Mouse (Mus musculus) MEL (cell line): ENCODE results near the gene Tead1. TPM values are rescaled to one million over a fixed set of nuclear protein-coding genes. Genes with fewer than 3 reads are reported as not detected.

Experiments
- DNase-seq: peaks from one replicate; pipeline ENCODE4 v3.0.0; 2011; ENCODE audit warnings: low read depth, low spot score
- H3K27ac ChIP-seq: 2 replicates; pipeline ENCODE4 v1.5.1; 2012; ENCODE audit warnings: low read depth, mild to moderate bottlenecking, control low read depth, low read length, moderate library complexity; ENCODE audit not compliant: control insufficient read depth
- H3K27me3 ChIP-seq, 2 experiments: fragments of 150-350 bp in 1 of 2; sonication (generic) in 1 of 2; 2 replicates each; pipeline ENCODE4 v1.6.1; 2012; ENCODE audit warnings: low read length in 2 of 2, mild to moderate bottlenecking in 2 of 2, improper control_type of control experiment in 1 of 2, moderate library complexity in 1 of 2; ENCODE audit not compliant: insufficient read depth in 2 of 2, control insufficient read depth in 1 of 2
- H3K36me3 ChIP-seq, 2 experiments: 2 replicates each; pipeline ENCODE4 v1.6.1; 2012 to 2014; ENCODE audit warnings: low read length in 2 of 2, improper control_type of control experiment in 1 of 2, inconsistent platforms in 1 of 2, mild to moderate bottlenecking in 1 of 2; ENCODE audit not compliant: insufficient read depth in 2 of 2, control insufficient read depth in 1 of 2
- H3K4me1 ChIP-seq, 2 experiments: fragments of 150-350 bp in 1 of 2; sonication (generic) in 1 of 2; 2 replicates each; pipeline ENCODE4 v1.6.1; 2012; ENCODE audit warnings: low read length in 2 of 2, improper control_type of control experiment in 1 of 2, mild to moderate bottlenecking in 1 of 2; ENCODE audit not compliant: insufficient read depth in 2 of 2, control insufficient read depth in 1 of 2
- H3K4me3 ChIP-seq, 2 experiments: fragments of 150-350 bp in 1 of 2; sonication (generic) in 1 of 2; 2 replicates each; pipeline ENCODE4 v1.5.1; 2012; ENCODE audit warnings: low read depth in 2 of 2, low read length in 2 of 2, mild to moderate bottlenecking in 2 of 2, moderate library complexity in 2 of 2, control low read depth in 1 of 2, improper control_type of control experiment in 1 of 2; ENCODE audit not compliant: control insufficient read depth in 1 of 2, insufficient read depth in 1 of 2
- H3K79me2 ChIP-seq: 2 replicates; pipeline ENCODE4 v1.6.1; 2012; ENCODE audit warnings: mild to moderate bottlenecking, low read length, moderate library complexity; ENCODE audit not compliant: control insufficient read depth, poor library complexity, insufficient read depth
- H3K9ac ChIP-seq: 2 replicates; pipeline ENCODE4 v1.6.1; 2012; ENCODE audit warnings: low read depth, mild to moderate bottlenecking, control low read depth, low read length, moderate library complexity; ENCODE audit not compliant: control insufficient read depth, poor library complexity, severe bottlenecking
- H3K9me3 ChIP-seq: fragments of 150-350 bp; sonication (generic); replicated peaks from 2 replicates; pipeline ENCODE4 v1.6.1; 2012; ENCODE audit warnings: mild to moderate bottlenecking, low read length, improper control_type of control experiment, moderate library complexity; ENCODE audit not compliant: insufficient read depth
- BHLHE40 ChIP-seq: IDR thresholded peaks from 2 replicates; pipeline ENCODE4 v1.6.1; 2012; ENCODE audit warnings: low read depth, mild to moderate bottlenecking, inconsistent platforms, low read length, improper control_type of control experiment, borderline replicate concordance
- CTCF ChIP-seq, 3 experiments: IDR thresholded peaks in 2 of 3; conservative IDR thresholded peaks in 1 of 3; 2 replicates each; pipeline ENCODE4 v1.5.1; 2011 to 2012; ENCODE audit warnings: low read length in 3 of 3, low read depth in 2 of 3, mild to moderate bottlenecking in 2 of 3, improper control_type of control experiment in 1 of 3, inconsistent platforms in 1 of 3, mixed read lengths in 1 of 3, moderate library complexity in 1 of 3; ENCODE audit not compliant: control insufficient read depth in 1 of 3, insufficient read depth in 1 of 3, poor library complexity in 1 of 3, severe bottlenecking in 1 of 3
- ELF1 ChIP-seq: IDR thresholded peaks from 2 replicates; pipeline ENCODE4 v1.6.1; 2014; ENCODE audit warnings: low read depth, mild to moderate bottlenecking, inconsistent platforms, low read length, improper control_type of control experiment, moderate library complexity
- EP300 ChIP-seq, 2 experiments: IDR thresholded peaks; 2 replicates each; pipeline ENCODE4 v1.6.1; 2011; ENCODE audit warnings: improper control_type of control experiment in 2 of 2, low read length in 2 of 2, low read depth in 1 of 2, mild to moderate bottlenecking in 1 of 2
- ETS1 ChIP-seq: IDR thresholded peaks from 2 replicates; pipeline ENCODE4 v1.6.1; 2012; ENCODE audit warnings: low read depth, mild to moderate bottlenecking, inconsistent platforms, low read length, improper control_type of control experiment, moderate library complexity
- MAFK ChIP-seq: IDR thresholded peaks from 2 replicates; pipeline ENCODE4 v1.6.1; 2011; ENCODE audit warnings: low read depth, mild to moderate bottlenecking, low read length, improper control_type of control experiment, borderline replicate concordance
- MAX ChIP-seq: IDR thresholded peaks from 2 replicates; pipeline ENCODE4 v1.6.1; 2011; ENCODE audit warnings: low read length, improper control_type of control experiment
- MXI1 ChIP-seq: IDR thresholded peaks from 2 replicates; pipeline ENCODE4 v1.6.1; 2011; ENCODE audit warnings: mild to moderate bottlenecking, low read depth, low read length, improper control_type of control experiment
- MYC ChIP-seq: IDR thresholded peaks from 2 replicates; pipeline ENCODE4 v1.6.1; 2011; ENCODE audit warnings: low read depth, mild to moderate bottlenecking, low read length, improper control_type of control experiment, moderate library complexity
- NRF1 ChIP-seq: IDR thresholded peaks from 2 replicates; pipeline ENCODE4 v1.6.1; 2014; ENCODE audit warnings: low read depth, mild to moderate bottlenecking, inconsistent platforms, low read length, improper control_type of control experiment, moderate library complexity; ENCODE audit not compliant: poor library complexity, insufficient read depth, severe bottlenecking
- POLR2AphosphoS2 ChIP-seq: IDR thresholded peaks from 2 replicates; pipeline ENCODE4 v1.6.1; 2011; ENCODE audit warnings: low read length, improper control_type of control experiment
- POLR2AphosphoS5 ChIP-seq: IDR thresholded peaks from 2 replicates; pipeline ENCODE4 v1.6.1; 2012; ENCODE audit warnings: low read depth, borderline replicate concordance, mild to moderate bottlenecking, inconsistent platforms, low read length, moderate library complexity, mixed read lengths
- TAL1 ChIP-seq: IDR thresholded peaks from 2 replicates; pipeline ENCODE4 v1.6.1; 2012; ENCODE audit warnings: mild to moderate bottlenecking, inconsistent platforms, low read length, moderate library complexity, mixed read lengths
- TBP ChIP-seq: IDR thresholded peaks from 2 replicates; pipeline ENCODE4 v1.8.0; 2011; ENCODE audit warnings: low read depth, low read length, improper control_type of control experiment
- UBTF ChIP-seq: IDR thresholded peaks from 2 replicates; pipeline ENCODE4 v1.6.1; 2012; ENCODE audit warnings: low read depth, mild to moderate bottlenecking, inconsistent platforms, low read length, improper control_type of control experiment, moderate library complexity, borderline replicate concordance; ENCODE audit not compliant: insufficient read depth
- USF2 ChIP-seq, 2 experiments: IDR thresholded peaks; 2 replicates each; pipeline ENCODE4 v1.6.1; 2011 to 2012; ENCODE audit warnings: improper control_type of control experiment in 2 of 2, low read length in 2 of 2, borderline replicate concordance in 1 of 2, inconsistent platforms in 1 of 2, low read depth in 1 of 2, mild to moderate bottlenecking in 1 of 2; ENCODE audit not compliant: insufficient read depth in 1 of 2
- ZC3H11A ChIP-seq: IDR thresholded peaks from 2 replicates; pipeline ENCODE4 v1.6.1; 2012; ENCODE audit warnings: low read depth, mild to moderate bottlenecking, inconsistent platforms, low read length, improper control_type of control experiment
- ZKSCAN1 ChIP-seq: IDR thresholded peaks from 2 replicates; pipeline ENCODE4 v1.6.1; 2012; ENCODE audit warnings: low read depth, mild to moderate bottlenecking, inconsistent platforms, low read length, improper control_type of control experiment, moderate library complexity
- ZNF384 ChIP-seq: IDR thresholded peaks from 2 replicates; pipeline ENCODE4 v1.6.1; 2012; ENCODE audit warnings: low read depth, mild to moderate bottlenecking, inconsistent platforms, low read length, improper control_type of control experiment
- polyA plus RNA-seq, 2 experiments: library from polyadenylated mRNA; stranded (reverse) in 1 of 2; unstranded in 1 of 2; fragments of >175 nt in 1 of 2; fragments of >200 nt in 1 of 2; gene quantifications; 2 replicates each; pipeline versions ENCODE4 v1.2.1 to v1.2.4; 2012; ENCODE audit warnings: low replicate concordance in 2 of 2, low read depth in 1 of 2; ENCODE audit not compliant: insufficient read length in 2 of 2, insufficient read depth in 1 of 2, missing spikeins in 1 of 2
- total RNA-seq: library from RNA; depleted of rRNA; stranded (reverse); fragments of 300-350 nt; gene quantifications from 2 replicates; pipeline ENCODE4 v1.2.3, GENCODE M21; 2012

Tead1 gene
- total and polyA plus RNA-seq, 3 experiments: not detected

- no peaks in the 10 kb centered on the region for H3K9me3 ChIP-seq
- H3K79me2 ChIP-seq: no peaks in the 10 kb centered on the region
- H3K27me3 ChIP-seq: no peaks in the 10 kb centered on the region
- H3K4me3 ChIP-seq: no peak overlapping the region
- no peaks in the 10 kb centered on the region for H3K36me3 ChIP-seq
- H3K9ac ChIP-seq: no peak overlapping the region
- DNase-seq: no peak
- no peaks in the 10 kb centered on the region for H3K4me1 ChIP-seq
- no peak overlapping the region for H3K27ac ChIP-seq
- TF ChIP-seq POLR2AphosphoS2: no peak
- TF ChIP-seq MAX: no peak
- no peak for TF ChIP-seq MAFK
- no peak for TF ChIP-seq MYC
- TF ChIP-seq ZKSCAN1: no peak
Observed at GRCm38 (mm10) chr7:112713509-112713908, 34.4 kb downstream of the Tead1 start.

GRCm38 (mm10) chr7:112714783-112715182 is 35.7 kb downstream of the Tead1 start:
- Histone ChIP-seq H3K9ac (no peak overlapping the region), H3K4me1 (no peaks in the 10 kb centered on the region), H3K27me3 (no peaks in the 10 kb centered on the region), H3K79me2 (no peaks in the 10 kb centered on the region), H3K27ac (no peak overlapping the region), H3K4me3 (no peak overlapping the region), H3K9me3 (no peaks in the 10 kb centered on the region), H3K36me3 (no peaks in the 10 kb centered on the region)
- DNase-seq: no peak
- TF ChIP-seq MXI1 (no peak), BHLHE40 (no peak), ELF1 (no peak), TBP (no peak), MAX (no peak), NRF1 (no peak), ZNF384 (no peak), POLR2AphosphoS5 (no peak)

GRCm38 (mm10) chr7:112716701-112717100 is 37.6 kb downstream of the Tead1 start:
- Histone ChIP-seq H3K9me3 (no peaks in the 10 kb centered on the region), H3K9ac (no peak overlapping the region), H3K27ac (no peak overlapping the region), H3K36me3 (no peaks in the 10 kb centered on the region), H3K4me3 (no peak overlapping the region), H3K79me2 (no peaks in the 10 kb centered on the region), H3K27me3 (no peaks in the 10 kb centered on the region), H3K4me1 (no peaks in the 10 kb centered on the region)
- TF ChIP-seq EP300 (IDR thresholded peaks at IDR 0.05; ENCODE audit: low read depth in 1 of 2, low read length in 2 of 2) (no peak), TAL1 (no peak), USF2 (IDR thresholded peaks at IDR 0.05; ENCODE audit: borderline replicate concordance in 1 of 2, insufficient read depth in 1 of 2, low read depth in 1 of 2, low read length in 2 of 2) (no peak), UBTF (no peak), ETS1 (no peak), ZC3H11A (no peak), CTCF (IDR thresholded peaks at IDR 0.05 in 2 of 3, conservative IDR thresholded peaks at IDR 0.05 in 1 of 3; ENCODE audit: control insufficient read depth in 1 of 3, insufficient read depth in 1 of 3, low read depth in 2 of 3, low read length in 3 of 3, poor library complexity in 1 of 3, severe bottlenecking in 1 of 3) (no peak), MAFK (no peak)
- no peak for DNase-seq
